Mouse (Mus musculus): ENCODE measurements around the gene Hmgxb4.

Hmgxb4 gene

GRCm38 (mm10) chr8:75018274-75018972 is 25.3 kb downstream of the Hmgxb4 start:
- DNase-seq (ENCODE audit: low spot score) = no peak

GRCm38 (mm10) chr8:75023660-75024316 is 30.6 kb downstream of the Hmgxb4 start:
- no peak for DNase-seq (ENCODE audit: low spot score)

GRCm38 (mm10) chr8:75025809-75026208 is 32.7 kb downstream of the Hmgxb4 start:
- no peak for DNase-seq (ENCODE audit: low spot score)

GRCm38 (mm10) chr8:75030453-75031024 is 37.4 kb downstream of the Hmgxb4 start:
- DNase-seq (ENCODE audit: low spot score) = no peak

- DNase-seq (ENCODE audit: low spot score) = no peak
These were observed 39.8 kb downstream of the Hmgxb4 start for GRCm38 (mm10) chr8:75032961-75033360.

GRCm38 (mm10) chr8:75033511-75034243 is 40.5 kb downstream of the Hmgxb4 start, which contains the start of gene Tom1:
Tom1 (plus strand) TSS chr8:75033705.
- DNase-seq (ENCODE audit: low spot score) = peak; percentile 98

- peak; percentile 58 for DNase-seq (ENCODE audit: low spot score)
These were observed 41.1 kb downstream of the Hmgxb4 start for GRCm38 (mm10) chr8:75034285-75034684.

GRCm38 (mm10) chr8:75035640-75036039 is 42.5 kb downstream of the Hmgxb4 start:
- DNase-seq (ENCODE audit: low spot score) = no peak

GRCm38 (mm10) chr8:75038497-75038896 is 45.3 kb downstream of the Hmgxb4 start:
- no peak for DNase-seq (ENCODE audit: low spot score)

- no peak for DNase-seq (ENCODE audit: low spot score)
These were observed 46.6 kb downstream of the Hmgxb4 start for GRCm38 (mm10) chr8:75039754-75040153.

GRCm38 (mm10) chr8:75042171-75042570 is 49.0 kb downstream of the Hmgxb4 start:
- DNase-seq (ENCODE audit: low spot score) = no peak

GRCm38 (mm10) chr8:75042974-75043373 is 49.8 kb downstream of the Hmgxb4 start:
- DNase-seq (ENCODE audit: low spot score) = no peak

GRCm38 (mm10) chr8:75046303-75046702 is 53.1 kb downstream of the Hmgxb4 start:
- no peak for DNase-seq (ENCODE audit: low spot score)

GRCm38 (mm10) chr8:75047784-75048183 is 54.6 kb downstream of the Hmgxb4 start:
- DNase-seq (ENCODE audit: low spot score) = no peak

- DNase-seq (ENCODE audit: low spot score) = no peak
These were observed 60.2 kb downstream of the Hmgxb4 start for GRCm38 (mm10) chr8:75053342-75053741.

GRCm38 (mm10) chr8:75055673-75056072 is 62.5 kb downstream of the Hmgxb4 start:
- DNase-seq (ENCODE audit: low spot score) = no peak

- DNase-seq (ENCODE audit: low spot score) = no peak
These were observed 66.9 kb downstream of the Hmgxb4 start for GRCm38 (mm10) chr8:75060022-75060421.

- DNase-seq (ENCODE audit: low spot score) = no peak
These were observed 67.7 kb downstream of the Hmgxb4 start for GRCm38 (mm10) chr8:75060815-75061214.

GRCm38 (mm10) chr8:75063290-75063689 is 70.1 kb downstream of the Hmgxb4 start:
- no peak for DNase-seq (ENCODE audit: low spot score)

GRCm38 (mm10) chr8:75064790-75065189 is 71.6 kb downstream of the Hmgxb4 start:
- no peak for DNase-seq (ENCODE audit: low spot score)

GRCm38 (mm10) chr8:75067287-75067686 is 74.1 kb downstream of the Hmgxb4 start:
- DNase-seq (ENCODE audit: low spot score) = no peak

- DNase-seq (ENCODE audit: low spot score) = no peak
These were observed 77.1 kb downstream of the Hmgxb4 start for GRCm38 (mm10) chr8:75070297-75070696.

Measured in testis, postnatal 10 days (tissue).